Mouse (Mus musculus): Measurements from ENCODE around the gene Aloxe3.

- TF ChIP-seq CTCF (conservative IDR thresholded peaks at IDR 0.05; ENCODE audit: low read length), result no peak
- TF ChIP-seq POU5F1 (IDR thresholded peaks at IDR 0.05; ENCODE audit: borderline replicate concordance, low read length), result no peak
- TF ChIP-seq NANOG (IDR thresholded peaks at IDR 0.05; ENCODE audit: borderline replicate concordance, low read length), result no peak
Measured at GRCm38 (mm10) chr11:69102403-69102725, 23.3 kb upstream of the Aloxe3 start.
